Mouse (Mus musculus) heart, postnatal 14 days (tissue): ENCODE data around the gene Hmx2. TPM values are rescaled to one million over a fixed set of nuclear protein-coding genes. Genes with fewer than 3 reads are reported as not detected.

Source experiments
- DNase-seq, 2 experiments: peaks; one replicate each; pipeline ENCODE4 v3.0.0; 2021 to 2022
- intact Hi-C: fragments of 180-260 bp; cut with DNase I; formaldehyde crosslinking; loops from one replicate; pipeline ENCODE4 v1.15.1; 2025
- long read RNA-seq, 2 experiments: library from polyadenylated mRNA; stranded (forward); transcript quantifications; one replicate each; pipeline ENCODE4 v2.0.0; 2021
- total RNA-seq, 2 experiments: library from RNA; stranded (reverse); gene quantifications; 2 replicates each; pipeline ENCODE4 v1.2.3; 2021

Hmx2 gene
- total RNA-seq: not detected
- long read RNA-seq, experiment 1: 0 reads
- long read RNA-seq, experiment 2: 0 reads

DNA sequence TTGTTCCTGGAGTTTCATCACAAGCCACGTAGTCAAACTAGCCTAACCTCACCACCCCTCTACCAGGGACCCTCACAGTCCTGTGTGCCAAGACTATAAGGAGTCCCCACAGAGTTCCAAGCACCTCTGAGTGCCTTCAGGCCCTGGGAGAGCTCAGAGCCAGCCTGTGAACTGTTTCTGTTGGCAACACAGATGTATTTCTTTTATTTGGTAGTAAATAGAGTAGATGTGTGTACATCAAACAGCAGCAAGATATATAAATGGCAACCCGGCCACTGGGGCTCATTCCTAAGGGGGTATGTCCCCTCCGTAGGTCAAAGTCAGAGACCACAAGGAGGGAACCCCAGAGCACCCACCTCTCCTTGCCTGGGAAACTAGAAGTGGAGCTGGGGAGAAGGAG lies at the start of gene Hmx2:
Hmx2 (plus strand) TSS at position 301 of the 400 bp plus-strand sequence.
- DNase-seq: no peak
- intact Hi-C loops: loop anchor here (10.0 kb wide), 1 partner anchor 1006 kb away; no protein-coding TSS in a partner anchor

- DNase-seq: no peak
- intact Hi-C loops: no loop called here
Observed at GRCm38 (mm10) chr7:131503739-131504138, 44.8 kb upstream of the Hmx2 start.

DNA sequence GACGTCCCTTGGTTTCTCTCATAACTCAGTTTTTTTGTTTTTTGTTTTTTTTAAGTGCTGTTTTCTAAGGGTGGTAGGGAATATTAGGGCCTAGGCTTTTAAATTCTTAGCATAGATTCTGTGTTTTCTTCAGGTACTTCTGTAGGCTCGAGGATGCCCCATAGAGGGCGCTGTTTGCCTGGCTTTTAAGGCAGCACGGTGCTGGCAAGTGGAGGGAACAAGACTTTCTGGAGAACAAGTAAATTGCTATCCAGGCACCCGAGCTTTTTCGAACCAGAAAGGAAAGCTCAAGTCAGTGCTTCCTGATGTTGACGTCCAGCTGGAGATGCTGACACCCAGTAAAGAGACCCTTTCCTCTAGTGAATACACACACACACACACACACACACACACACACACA lies 8.6 kb upstream of the Hmx2 start:
- intact Hi-C loops: loop anchor here (1.0 to 10.0 kb wide), 5 partner anchors 17 to 1015 kb away; partner anchors contain the start of genes Acadsb and Ikzf5
- DNase-seq: peak; percentile 84 to 90

DNA sequence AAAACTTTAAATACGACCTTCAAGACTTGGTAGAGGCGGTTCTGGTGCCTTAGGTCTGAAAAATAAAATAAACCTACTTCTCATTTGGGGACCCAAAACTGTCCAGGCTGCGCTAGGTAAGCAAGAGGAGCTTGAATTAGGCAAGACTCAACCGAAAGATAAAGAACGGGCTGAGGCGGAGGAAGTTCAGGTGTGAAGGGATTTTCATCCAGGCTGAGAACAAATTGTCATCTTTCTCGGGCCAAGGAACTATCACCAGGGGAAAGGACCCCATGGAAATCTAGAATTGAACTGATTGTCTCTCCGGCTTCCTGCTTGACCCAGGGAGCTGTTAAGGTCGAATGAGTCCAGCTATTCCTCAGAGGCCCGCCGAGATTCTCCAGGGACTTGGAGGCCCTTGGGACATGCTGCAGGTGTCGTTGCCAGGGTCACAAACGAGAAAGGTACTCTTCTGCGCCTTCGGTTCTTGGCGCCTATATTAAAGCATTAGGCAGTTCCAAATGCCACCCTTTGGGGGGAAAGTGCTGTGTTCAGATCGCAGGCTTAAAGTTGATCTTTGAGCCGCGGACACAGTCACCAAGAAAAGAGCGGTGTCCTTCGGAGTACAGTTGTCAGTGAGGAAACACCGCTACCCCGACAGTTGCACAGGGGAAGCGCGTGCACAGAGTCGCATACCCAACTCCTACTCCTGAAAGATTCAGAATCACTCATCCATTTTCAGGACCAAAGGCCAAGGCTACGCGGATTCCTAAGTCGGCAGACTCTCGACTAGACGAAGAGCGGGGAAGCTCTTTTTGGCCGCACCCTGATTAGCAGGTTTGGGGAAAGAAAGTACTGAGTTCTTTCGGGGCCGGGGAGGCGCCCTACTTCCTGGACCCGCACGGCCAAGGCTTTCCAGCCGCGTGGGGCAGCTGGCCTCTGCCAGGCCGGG lies 7.1 kb upstream of the Hmx2 start:
- DNase-seq: no peak
- intact Hi-C loops: loop anchor here (2.0 to 10.0 kb wide), 4 partner anchors 15 to 1013 kb away; partner anchors contain the start of genes Acadsb and Ikzf5

GRCm38 (mm10) chr7:131542115-131542871 lies 6.3 kb upstream of the Hmx2 start, which contains the start of gene Hmx3:
TSS of gene Hmx3 (plus strand) at chr7:131542867.
- intact Hi-C loops: loop anchor here (5.0 to 10.0 kb wide), 3 partner anchors 130 to 1013 kb away; partner anchors contain the start of genes Acadsb and Ikzf5
- no peak for DNase-seq

DNA sequence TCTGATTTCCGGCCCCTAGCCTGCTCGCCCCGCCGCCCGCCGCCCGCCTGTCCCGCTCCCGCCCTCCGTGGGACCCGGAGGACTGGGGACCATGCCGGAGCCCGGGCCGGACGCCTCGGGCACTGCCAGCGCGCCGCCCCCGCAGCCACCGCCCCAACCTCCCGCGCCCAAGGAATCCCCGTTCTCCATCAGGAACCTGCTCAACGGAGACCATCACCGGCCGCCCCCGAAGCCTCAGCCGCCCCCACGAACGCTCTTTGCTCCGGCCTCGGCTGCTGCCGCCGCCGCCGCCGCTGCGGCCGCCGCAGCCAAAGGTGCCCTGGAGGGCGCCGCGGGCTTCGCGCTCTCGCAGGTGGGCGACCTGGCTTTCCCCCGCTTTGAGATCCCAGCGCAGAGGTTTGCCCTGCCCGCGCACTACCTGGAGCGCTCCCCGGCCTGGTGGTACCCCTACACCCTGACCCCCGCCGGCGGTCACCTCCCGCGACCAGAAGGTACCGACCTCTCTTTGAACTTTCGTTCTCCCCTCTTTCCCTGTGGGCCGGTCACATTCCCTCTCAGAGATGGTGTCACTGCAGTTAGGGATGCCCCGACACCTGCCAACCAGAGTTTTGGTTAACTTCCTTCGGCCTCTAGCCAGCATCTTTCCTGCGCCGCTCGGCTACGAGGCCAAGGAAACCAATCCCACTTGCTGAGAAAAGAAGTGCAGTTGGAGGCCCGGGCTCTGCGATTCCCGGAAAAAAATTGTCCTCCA lies 5.5 kb upstream of the Hmx2 start:
- intact Hi-C loops: loop anchor here (5.0 to 10.0 kb wide), 3 partner anchors 131 to 1012 kb away; partner anchors contain the start of genes Acadsb and Ikzf5
- DNase-seq: no peak

DNA sequence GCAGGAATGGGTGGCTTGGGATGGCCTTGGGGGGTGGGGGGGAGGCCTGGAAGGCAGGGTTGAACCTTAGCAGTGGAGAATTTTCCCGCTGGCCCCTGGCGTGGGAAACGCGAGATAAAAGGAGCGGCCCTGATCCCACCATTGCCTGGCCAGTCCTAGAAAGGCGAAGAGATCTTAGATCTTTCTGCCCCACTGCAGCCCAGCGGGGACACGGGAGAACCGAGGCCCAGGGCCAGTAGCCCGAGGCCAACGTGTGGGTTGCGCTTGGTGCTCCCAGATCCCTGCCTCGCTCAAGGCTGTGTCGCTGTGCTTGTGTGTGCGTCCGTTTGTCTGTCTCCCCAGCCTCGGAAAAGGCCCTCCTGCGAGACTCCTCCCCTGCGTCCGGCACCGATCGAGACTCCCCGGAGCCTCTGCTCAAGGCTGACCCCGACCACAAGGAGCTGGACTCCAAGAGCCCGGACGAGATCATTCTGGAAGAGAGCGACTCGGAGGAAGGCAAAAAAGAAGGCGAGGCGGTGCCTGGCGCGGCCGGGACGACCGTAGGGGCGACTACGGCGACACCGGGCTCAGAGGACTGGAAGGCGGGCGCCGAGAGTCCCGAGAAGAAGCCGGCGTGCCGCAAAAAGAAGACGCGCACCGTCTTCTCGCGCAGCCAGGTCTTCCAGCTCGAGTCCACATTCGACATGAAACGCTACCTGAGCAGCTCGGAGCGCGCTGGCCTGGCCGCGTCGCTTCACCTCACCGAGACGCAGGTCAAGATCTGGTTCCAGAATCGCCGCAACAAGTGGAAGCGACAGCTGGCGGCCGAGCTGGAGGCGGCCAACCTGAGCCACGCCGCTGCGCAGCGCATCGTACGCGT lies 4.7 kb upstream of the Hmx2 start:
- intact Hi-C loops: loop anchor here (5.0 to 10.0 kb wide), 3 partner anchors 132 to 1011 kb away; partner anchors contain the start of genes Acadsb and Ikzf5

GRCm38 (mm10) chr7:131544871-131545270 lies 3.7 kb upstream of the Hmx2 start:
- no peak for DNase-seq
- intact Hi-C loops: loop anchor here (5.0 to 10.0 kb wide), 3 partner anchors 133 to 1010 kb away; partner anchors contain the start of genes Acadsb and Ikzf5

More for the DNA sequence above, 4.7 kb upstream of the Hmx2 start:
- peak in 1 of 2 experiments; percentile 16 for DNase-seq

DNA sequence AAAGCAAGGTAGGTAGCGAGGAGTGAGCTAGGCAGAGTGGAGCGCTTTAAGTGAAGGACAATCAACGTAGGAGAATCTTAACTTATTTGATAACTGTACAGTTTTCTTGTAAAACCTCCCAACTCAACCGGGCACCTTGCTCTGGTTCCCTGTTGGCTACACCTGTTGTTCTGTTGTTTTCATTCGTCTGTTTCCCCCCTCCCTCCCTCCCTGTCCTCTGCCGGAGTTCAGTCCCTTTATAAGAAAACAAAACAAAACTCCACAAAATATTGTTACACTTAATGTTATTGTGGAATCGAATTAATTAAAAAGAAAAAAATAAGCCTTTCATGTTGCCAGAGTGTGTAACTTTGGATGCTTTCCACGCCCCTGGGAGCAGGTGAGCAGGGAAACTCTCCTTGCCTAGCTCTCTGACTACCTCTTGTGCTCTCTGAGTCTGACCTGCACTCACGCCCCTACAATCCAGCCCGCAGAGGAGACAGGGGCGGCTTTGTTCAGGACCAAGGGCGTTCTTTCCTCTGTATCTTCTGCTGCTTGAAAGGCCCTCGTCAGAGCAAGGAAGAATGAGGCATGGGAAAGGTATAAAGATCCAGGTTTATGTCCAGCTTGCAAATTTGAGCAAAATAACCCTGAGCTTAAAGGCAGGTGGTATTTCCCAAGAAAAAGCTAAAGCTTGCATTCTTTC lies 2.7 kb upstream of the Hmx2 start:
- intact Hi-C loops: loop anchor here (10.0 kb wide), 1 partner anchor 1009 kb away; no protein-coding TSS in a partner anchor
- no peak for DNase-seq

GRCm38 (mm10) chr7:131546423-131546822 lies 2.1 kb upstream of the Hmx2 start:
- no peak for DNase-seq
- intact Hi-C loops: loop anchor here (10.0 kb wide), 1 partner anchor 1008 kb away; no protein-coding TSS in a partner anchor

- intact Hi-C loops: loop anchor here (10.0 kb wide), 1 partner anchor 1007 kb away; no protein-coding TSS in a partner anchor
- DNase-seq: no peak
Observed at GRCm38 (mm10) chr7:131547481-131547880, 1.1 kb upstream of the Hmx2 start.

DNA sequence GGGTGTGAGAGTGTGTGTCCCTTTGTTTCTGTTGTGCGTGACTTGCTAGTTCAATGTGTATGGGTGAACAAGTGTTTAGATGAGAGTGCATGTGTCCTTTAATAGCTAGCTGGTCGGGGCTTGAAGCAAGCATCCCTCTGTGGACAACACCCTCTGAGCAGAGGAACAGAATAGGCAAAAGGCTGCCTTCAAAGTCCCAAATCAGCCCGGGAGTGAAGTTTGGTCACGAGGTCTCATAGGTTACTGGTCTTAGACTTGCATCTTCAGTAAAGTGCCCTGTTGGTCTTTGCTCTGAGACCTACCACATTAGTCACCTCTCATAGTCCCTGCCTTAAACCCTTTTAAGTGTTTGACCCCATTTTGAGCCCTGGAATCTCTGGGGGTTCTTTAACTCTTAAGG lies 2.9 kb downstream of the Hmx2 start:
- DNase-seq: no peak
- intact Hi-C loops: no loop called here

DNA sequence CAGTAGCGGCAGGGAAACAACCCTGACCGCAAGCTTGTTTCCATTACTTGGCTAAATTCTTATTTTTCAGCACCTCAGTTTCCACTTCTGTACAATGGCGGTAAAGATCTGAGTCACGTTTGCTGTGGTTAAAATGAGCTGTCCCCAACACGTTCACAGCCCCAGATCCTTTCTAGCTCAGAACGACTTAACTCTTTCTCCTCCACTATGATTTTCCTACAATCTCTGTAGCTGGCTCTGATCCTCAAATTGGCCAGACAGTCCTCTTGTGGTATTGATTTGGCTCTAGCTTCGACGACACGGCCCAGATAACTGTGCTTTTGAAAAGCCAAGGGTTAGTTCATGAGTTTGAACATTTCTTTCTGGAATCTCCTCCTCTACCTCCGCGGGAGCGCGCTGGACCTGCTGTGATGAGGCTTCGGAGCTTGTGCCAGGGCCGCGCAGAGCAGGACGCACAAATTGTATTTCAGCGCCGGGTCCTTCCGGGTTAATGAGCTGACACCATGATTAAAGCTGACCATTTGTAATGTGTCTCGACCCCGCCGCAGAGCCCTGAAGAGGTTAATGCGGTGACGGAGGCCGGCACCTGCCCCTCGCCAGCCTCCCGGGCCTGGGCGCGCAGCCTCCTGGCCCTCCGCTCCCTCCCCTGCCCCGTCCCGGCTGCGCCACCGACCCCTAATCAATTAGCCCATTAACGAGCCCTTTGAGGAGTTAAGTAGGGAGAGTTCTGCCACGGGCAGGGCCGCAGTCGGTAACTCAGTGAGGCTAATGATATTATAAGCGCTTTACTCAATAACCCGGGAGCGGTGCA lies 3.6 kb downstream of the Hmx2 start:
- intact Hi-C loops: no loop called here
- DNase-seq: no peak

DNA sequence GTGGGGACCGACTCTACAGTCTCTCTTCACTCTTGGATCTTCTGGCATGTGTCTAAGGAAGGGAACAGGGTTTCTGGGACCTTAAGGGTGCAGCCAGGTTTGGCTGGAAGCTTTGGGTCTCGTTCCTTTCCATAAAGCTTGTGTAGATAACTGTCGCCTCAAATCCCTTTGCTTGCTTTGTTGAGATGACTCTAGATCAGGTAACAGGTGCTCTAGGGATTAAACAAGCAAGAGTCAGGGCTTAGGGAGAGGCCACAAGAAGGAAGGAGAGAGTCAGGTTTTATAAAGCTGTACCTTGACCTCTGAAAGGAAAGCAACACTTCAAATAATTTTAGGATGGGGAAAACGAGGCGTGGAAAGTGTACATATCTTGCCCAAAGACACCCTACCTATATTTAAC lies 4.2 kb downstream of the Hmx2 start:
- intact Hi-C loops: no loop called here
- DNase-seq: no peak

DNA sequence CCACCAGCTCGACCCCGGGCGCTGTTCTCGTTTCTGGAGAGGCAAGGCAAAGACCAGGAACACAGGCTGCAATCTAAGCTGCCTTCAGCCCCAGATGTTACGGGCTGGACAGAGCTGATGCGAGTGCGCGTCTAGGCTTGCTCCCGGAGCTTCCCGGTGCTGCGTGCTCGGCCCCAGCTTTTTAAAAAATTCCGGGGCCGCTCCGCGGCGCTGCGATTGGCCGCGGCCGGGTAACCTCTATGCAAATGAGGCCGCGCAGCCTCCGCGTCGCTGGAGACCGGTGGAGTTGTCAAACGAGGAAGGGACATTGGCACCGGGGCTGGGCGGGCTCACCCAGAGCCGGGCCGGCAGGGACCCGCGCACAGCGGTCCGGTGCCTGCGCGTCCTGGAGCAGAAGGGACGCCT lies 5.2 kb downstream of the Hmx2 start:
- intact Hi-C loops: no loop called here
- DNase-seq: peak; percentile 31 to 38

DNA sequence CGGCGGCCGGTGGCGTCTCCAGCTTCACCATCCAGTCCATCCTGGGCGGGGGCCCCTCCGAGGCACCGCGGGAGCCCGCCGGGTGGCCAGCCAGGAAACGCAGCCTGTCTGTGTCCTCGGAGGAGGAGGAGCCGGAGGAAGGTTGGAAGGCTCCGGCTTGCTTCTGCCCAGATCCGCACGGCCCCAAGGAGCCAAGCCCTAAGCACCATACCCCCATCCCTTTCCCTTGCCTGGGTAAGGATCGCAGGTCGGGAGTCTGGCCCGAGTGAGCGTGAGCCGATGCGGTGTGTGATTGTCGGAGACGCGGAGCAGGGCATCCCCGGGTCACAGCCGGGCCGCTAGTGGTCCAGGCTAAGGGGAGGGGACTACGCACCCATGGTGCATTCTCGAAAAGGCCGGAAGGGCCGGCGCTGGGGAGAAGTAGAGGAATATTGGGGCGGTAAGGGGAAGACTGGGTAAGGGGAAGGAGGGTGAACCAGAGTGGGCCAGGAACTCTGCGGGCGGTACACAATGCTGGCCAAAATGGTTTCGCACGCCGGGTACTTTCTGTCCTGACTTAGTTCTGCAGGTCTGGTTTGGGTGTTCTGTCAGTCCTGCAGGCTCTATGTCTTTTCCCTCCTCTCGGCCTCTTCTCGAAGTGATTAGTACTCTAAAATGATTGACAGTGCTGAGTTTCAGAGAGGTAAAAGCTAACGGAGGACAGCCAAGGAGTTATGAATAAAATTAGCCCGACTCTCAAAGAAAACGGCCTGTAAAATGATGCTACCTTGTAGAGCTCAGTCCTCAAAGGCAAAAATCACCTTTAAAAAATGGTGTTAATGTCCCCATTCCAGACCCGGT lies 6.0 kb downstream of the Hmx2 start:
- DNase-seq: no peak
- intact Hi-C loops: no loop called here
